Mouse (Mus musculus) granulocyte monocyte progenitor cell, adult 5-6 weeks (primary cell): ENCODE measurements around the gene Hist1h2ap. TPM values are rescaled to one million over a fixed set of nuclear protein-coding genes. Genes with fewer than 3 reads are reported as not detected.
A peak's percentile ranks its signal among the peaks of the same experiment; 100 is the strongest.

Source experiments
- ATAC-seq: replicated peaks from 2 replicates; pipeline ENCODE4 v1.8.0; 2016; ENCODE audit warnings: mild to moderate bottlenecking, moderate TSS enrichment, inconsistent platforms; ENCODE audit not compliant: poor library complexity, severe bottlenecking
- total RNA-seq, 2 experiments: library from RNA; stranded (forward) in 1 of 2; stranded (reverse) in 1 of 2; fragments of 200-712, 200-1000 nt in 1 of 2; fragments of >200 nt in 1 of 2; fragmentation: Nextera tagmentation in 1 of 2; gene quantifications; 2 replicates each; pipeline ENCODE4 v1.2.3; 2014 to 2017

Hist1h2ap gene
- total RNA-seq, 2 experiments from 2014 or later = 38.3 to 5,843 TPM

GRCm38 (mm10) chr13:21811074-21811473, 22.2 kb downstream of the Hist1h2ap start:
- ATAC-seq = peak; percentile 21

GRCm38 (mm10) chr13:21810073-21810472, 23.2 kb downstream of the Hist1h2ap start, which contains the start of the genes Hist1h2bq and Hist1h2ao:
Gene Hist1h2bq (minus strand): TSS chr13:21810197.
Gene Hist1h2ao (plus strand): TSS chr13:21810465.
- peak; percentile 71 for ATAC-seq

- peak; percentile 93 for ATAC-seq
These were observed 30.2 kb downstream of the Hist1h2ap start for GRCm38 (mm10) chr13:21803058-21803457.

GRCm38 (mm10) chr13:21797163-21797562, 36.1 kb downstream of the Hist1h2ap start:
- peak; percentile 94 for ATAC-seq

- no peak for ATAC-seq
These were observed 37.7 kb downstream of the Hist1h2ap start for GRCm38 (mm10) chr13:21795584-21795983.

GRCm38 (mm10) chr13:21790601-21791283, 42.6 kb downstream of the Hist1h2ap start:
- no peak for ATAC-seq

- ATAC-seq = no peak
These were observed 43.4 kb downstream of the Hist1h2ap start for GRCm38 (mm10) chr13:21789925-21790324.

- ATAC-seq = no peak
These were observed 45.3 kb downstream of the Hist1h2ap start for GRCm38 (mm10) chr13:21787760-21788593.

- ATAC-seq = peak; percentile 82
These were observed 46.2 kb downstream of the Hist1h2ap start, which contains the start of the genes Hist1h2an and Hist1h2bp for GRCm38 (mm10) chr13:21786899-21787629. Gene Hist1h2an (minus strand): TSS chr13:21787218. Gene Hist1h2bp (plus strand): TSS chr13:21787461.

- no peak for ATAC-seq
These were observed 47.0 kb downstream of the Hist1h2ap start for GRCm38 (mm10) chr13:21786189-21786898.

- no peak for ATAC-seq
These were observed 49.0 kb downstream of the Hist1h2ap start for GRCm38 (mm10) chr13:21784311-21784710.

GRCm38 (mm10) chr13:21783734-21784161, 49.6 kb downstream of the Hist1h2ap start:
- ATAC-seq = no peak

- ATAC-seq = peak; percentile 45
These were observed 50.1 kb downstream of the Hist1h2ap start, which contains the start of gene Hist1h3i for GRCm38 (mm10) chr13:21783255-21783617. Gene Hist1h3i (minus strand): TSS chr13:21783370.

Other genes starting within 250 kb of the Hist1h2ap start
- gene Olfr1362, start 219.5 kb downstream of the Hist1h2ap start, total RNA-seq (2014; fragmentation: Nextera tagmentation) = not detected in 2 replicates
- gene Olfr1362, start 219.5 kb downstream of the Hist1h2ap start, total RNA-seq (2017) = not detected in 2 replicates
- not detected in 2 replicates for gene Olfr11, start 191.0 kb downstream of the Hist1h2ap start, total RNA-seq (2014; fragmentation: Nextera tagmentation)
- not detected in 2 replicates for gene Olfr11, start 191.0 kb downstream of the Hist1h2ap start, total RNA-seq (2017)
- gene Olfr1361, start 170.1 kb downstream of the Hist1h2ap start, total RNA-seq (2014; fragmentation: Nextera tagmentation) = not detected in 2 replicates
- gene Olfr1361, start 170.1 kb downstream of the Hist1h2ap start, total RNA-seq (2017) = not detected in 2 replicates
- gene Olfr1360, start 156.1 kb downstream of the Hist1h2ap start, total RNA-seq (2014; fragmentation: Nextera tagmentation) = not detected in 2 replicates
- not detected in 2 replicates for gene Olfr1360, start 156.1 kb downstream of the Hist1h2ap start, total RNA-seq (2017)
- gene Olfr1359, start 135.4 kb downstream of the Hist1h2ap start, total RNA-seq (2014; fragmentation: Nextera tagmentation) = not detected in 2 replicates
- not detected in 2 replicates for gene Olfr1359, start 135.4 kb downstream of the Hist1h2ap start, total RNA-seq (2017)
- gene Hist1h2bl, start 117.4 kb downstream of the Hist1h2ap start, total RNA-seq (2014; fragmentation: Nextera tagmentation) = 210 and 236 TPM in 2 replicates
- 416 and 515 TPM in 2 replicates for gene Hist1h2bl, start 117.4 kb downstream of the Hist1h2ap start, total RNA-seq (2017)
- 17.2 TPM in 1 of 2 replicates, not detected in the other for gene Hist1h2ai, start 117.1 kb downstream of the Hist1h2ap start, total RNA-seq (2014; fragmentation: Nextera tagmentation)
- 2,072 and 5,185 TPM in 2 replicates for gene Hist1h2ai, start 117.1 kb downstream of the Hist1h2ap start, total RNA-seq (2017)
- 4.5 TPM in 1 of 2 replicates, not detected in the other for gene Hist1h3h, start 115.8 kb downstream of the Hist1h2ap start, total RNA-seq (2014; fragmentation: Nextera tagmentation)
- gene Hist1h3h, start 115.8 kb downstream of the Hist1h2ap start, total RNA-seq (2017) = 334 and 360 TPM in 2 replicates
- 123 and 125 TPM in 2 replicates for gene Hist1h2bm, start 111.5 kb downstream of the Hist1h2ap start, total RNA-seq (2014; fragmentation: Nextera tagmentation)
- 554 and 641 TPM in 2 replicates for gene Hist1h2bm, start 111.5 kb downstream of the Hist1h2ap start, total RNA-seq (2017)
- gene Hist1h4j, start 98.4 kb downstream of the Hist1h2ap start, total RNA-seq (2014; fragmentation: Nextera tagmentation) = 2.1 and 2.5 TPM in 2 replicates
- 277 and 325 TPM in 2 replicates for gene Hist1h4j, start 98.4 kb downstream of the Hist1h2ap start, total RNA-seq (2017)
- gene Hist1h4k, start 83.0 kb downstream of the Hist1h2ap start, total RNA-seq (2014; fragmentation: Nextera tagmentation) = 143 and 341 TPM in 2 replicates
- gene Hist1h4k, start 83.0 kb downstream of the Hist1h2ap start, total RNA-seq (2017) = 2,272 and 2,398 TPM in 2 replicates
- 8.6 and 105 TPM in 2 replicates for gene Hist1h2ak, start 79.7 kb downstream of the Hist1h2ap start, total RNA-seq (2014; fragmentation: Nextera tagmentation)
- 1,120 and 1,478 TPM in 2 replicates for gene Hist1h2ak, start 79.7 kb downstream of the Hist1h2ap start, total RNA-seq (2017)
- gene Hist1h2bn, start 79.4 kb downstream of the Hist1h2ap start, total RNA-seq (2014; fragmentation: Nextera tagmentation) = 168 and 218 TPM in 2 replicates
- gene Hist1h2bn, start 79.4 kb downstream of the Hist1h2ap start, total RNA-seq (2017) = 1,437 and 1,878 TPM in 2 replicates
- 278 and 329 TPM in 2 replicates for gene Hist1h1b, start 52.9 kb downstream of the Hist1h2ap start, total RNA-seq (2014; fragmentation: Nextera tagmentation)
- 1,634 and 1,715 TPM in 2 replicates for gene Hist1h1b, start 52.9 kb downstream of the Hist1h2ap start, total RNA-seq (2017)
- 73.1 and 153 TPM in 2 replicates for gene Hist1h3i, start 50.1 kb downstream of the Hist1h2ap start, total RNA-seq (2014; fragmentation: Nextera tagmentation)
- 268 and 310 TPM in 2 replicates for gene Hist1h3i, start 50.1 kb downstream of the Hist1h2ap start, total RNA-seq (2017)
- gene Hist1h2an, start 46.3 kb downstream of the Hist1h2ap start, total RNA-seq (2014; fragmentation: Nextera tagmentation) = 8.9 TPM in 1 of 2 replicates, not detected in the other
- gene Hist1h2an, start 46.3 kb downstream of the Hist1h2ap start, total RNA-seq (2017) = 984 and 1,144 TPM in 2 replicates
- gene Hist1h2bp, start 46.0 kb downstream of the Hist1h2ap start, total RNA-seq (2014; fragmentation: Nextera tagmentation) = 8.8 and 28.0 TPM in 2 replicates
- gene Hist1h2bp, start 46.0 kb downstream of the Hist1h2ap start, total RNA-seq (2017) = 41.2 and 55.0 TPM in 2 replicates
- 261 and 279 TPM in 2 replicates for gene Hist1h2bq, start 23.3 kb downstream of the Hist1h2ap start, total RNA-seq (2014; fragmentation: Nextera tagmentation)
- gene Hist1h2bq, start 23.3 kb downstream of the Hist1h2ap start, total RNA-seq (2017) = 496 and 652 TPM in 2 replicates
- gene Hist1h2ao, start 23.0 kb downstream of the Hist1h2ap start, total RNA-seq (2014; fragmentation: Nextera tagmentation) = 54.5 TPM in 1 of 2 replicates, not detected in the other
- gene Hist1h2ao, start 23.0 kb downstream of the Hist1h2ap start, total RNA-seq (2017) = 38.4 TPM in 1 of 2 replicates, not detected in the other
- 72.5 and 88.1 TPM in 2 replicates for gene Hist1h4m, start 21.8 kb downstream of the Hist1h2ap start, total RNA-seq (2014; fragmentation: Nextera tagmentation)
- 1,782 and 2,792 TPM in 2 replicates for gene Hist1h4m, start 21.8 kb downstream of the Hist1h2ap start, total RNA-seq (2017)
- 21.5 and 58.9 TPM in 2 replicates for gene Hist1h4n, start 1.3 kb downstream of the Hist1h2ap start, total RNA-seq (2014; fragmentation: Nextera tagmentation)
- 1,825 and 2,129 TPM in 2 replicates for gene Hist1h4n, start 1.3 kb downstream of the Hist1h2ap start, total RNA-seq (2017)
- gene Hist1h2br, start 236 bp upstream of the Hist1h2ap start, total RNA-seq (2014; fragmentation: Nextera tagmentation) = 243 and 249 TPM in 2 replicates
- gene Hist1h2br, start 236 bp upstream of the Hist1h2ap start, total RNA-seq (2017) = 665 and 823 TPM in 2 replicates
- gene Zfp184, start 111.6 kb upstream of the Hist1h2ap start, total RNA-seq (2014; fragmentation: Nextera tagmentation) = 13.3 and 15.7 TPM in 2 replicates
- gene Zfp184, start 111.6 kb upstream of the Hist1h2ap start, total RNA-seq (2017) = 13.3 and 16.3 TPM in 2 replicates
- not detected in 2 replicates for gene Pom121l2, start 147.7 kb upstream of the Hist1h2ap start, total RNA-seq (2014; fragmentation: Nextera tagmentation)
- gene Pom121l2, start 147.7 kb upstream of the Hist1h2ap start, total RNA-seq (2017) = not detected in 2 replicates
- gene Prss16, start 176.2 kb upstream of the Hist1h2ap start, total RNA-seq (2014; fragmentation: Nextera tagmentation) = 12.8 and 15.1 TPM in 2 replicates
- gene Prss16, start 176.2 kb upstream of the Hist1h2ap start, total RNA-seq (2017) = 8.3 and 9.1 TPM in 2 replicates
- 13.4 TPM in 1 of 2 replicates, not detected in the other for gene Hist1h2ah, start 202.1 kb upstream of the Hist1h2ap start, total RNA-seq (2014; fragmentation: Nextera tagmentation)
- 1,444 and 2,588 TPM in 2 replicates for gene Hist1h2ah, start 202.1 kb upstream of the Hist1h2ap start, total RNA-seq (2017)
- gene Hist1h2bk, start 202.4 kb upstream of the Hist1h2ap start, total RNA-seq (2014; fragmentation: Nextera tagmentation) = 9.6 and 80.5 TPM in 2 replicates
- 2,021 and 2,596 TPM in 2 replicates for gene Hist1h2bk, start 202.4 kb upstream of the Hist1h2ap start, total RNA-seq (2017)
- 56.3 and 74.3 TPM in 2 replicates for gene Hist1h4i, start 207.9 kb upstream of the Hist1h2ap start, total RNA-seq (2014; fragmentation: Nextera tagmentation)
- gene Hist1h4i, start 207.9 kb upstream of the Hist1h2ap start, total RNA-seq (2017) = 87.0 TPM in 2 replicates
- gene Hist1h2ag, start 209.4 kb upstream of the Hist1h2ap start, total RNA-seq (2014; fragmentation: Nextera tagmentation) = 2.7 and 32.2 TPM in 2 replicates
- gene Hist1h2ag, start 209.4 kb upstream of the Hist1h2ap start, total RNA-seq (2017) = 1,459 and 1,590 TPM in 2 replicates
- 83.1 and 134 TPM in 2 replicates for gene Hist1h2bj, start 209.7 kb upstream of the Hist1h2ap start, total RNA-seq (2014; fragmentation: Nextera tagmentation)
- gene Hist1h2bj, start 209.7 kb upstream of the Hist1h2ap start, total RNA-seq (2017) = 859 and 990 TPM in 2 replicates